Mouse (Mus musculus): ENCODE measurements around the gene Iqschfp. TPM values are rescaled to one million over a fixed set of nuclear protein-coding genes. Genes with fewer than 3 reads are reported as not detected.

Iqschfp gene
- polyA plus RNA-seq, 1 experiment from 2014 or later, result 7.6 TPM

DNA sequence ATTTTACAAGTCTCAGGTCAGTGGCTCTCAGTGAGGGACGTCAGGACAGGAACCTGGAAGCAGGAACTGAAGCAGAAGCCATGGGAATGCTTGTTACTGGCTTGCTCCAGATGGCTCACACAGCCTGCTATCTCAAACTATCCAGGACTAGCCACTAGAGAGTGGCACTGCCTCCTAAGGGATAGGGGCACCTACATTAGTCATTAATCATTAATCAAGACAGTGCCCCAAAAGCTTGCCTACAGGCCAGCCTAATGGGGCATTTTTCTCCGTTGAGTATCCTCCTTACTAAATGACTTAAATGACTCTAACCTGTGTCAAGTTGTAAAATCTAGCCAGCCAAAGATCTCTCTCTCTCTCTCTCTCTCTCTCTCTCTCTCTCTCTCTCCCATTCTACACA lies 486.8 kb downstream of the Iqschfp start:
- H3K36me3 ChIP-seq (ENCODE audit: control insufficient read depth, insufficient read depth, low read length), result no peaks in the 10 kb centered on the region
- no peaks in the 10 kb centered on the region for H3K27me3 ChIP-seq (ENCODE audit: control insufficient read depth, insufficient read depth, low read length)
- no peak overlapping the region for H3K27ac ChIP-seq (replicated peaks; ENCODE audit: low read depth, low read length)
- DNase-seq, result no peak
- 75% methylated on average over 2 of the region's 2 CpGs for WGBS
- ATAC-seq (ENCODE audit: low FRiP score, low TSS enrichment), result no peak
- H3K4me3 ChIP-seq (replicated peaks; ENCODE audit: low read depth, low read length), result no peak overlapping the region
- 0 out of 2 replicates have a peak, but pooled peaks cover 13% of the 10 kb centered on the region for H3K4me1 ChIP-seq (ENCODE audit: control insufficient read depth, insufficient read depth, low read length)
- no peaks in the 10 kb centered on the region for H3K9me3 ChIP-seq (ENCODE audit: control insufficient read depth, low read length)
- H3K4me2 ChIP-seq (ENCODE audit: low read length), result no peak overlapping the region
- no peak overlapping the region for H3K9ac ChIP-seq (replicated peaks; ENCODE audit: low read length)

DNA sequence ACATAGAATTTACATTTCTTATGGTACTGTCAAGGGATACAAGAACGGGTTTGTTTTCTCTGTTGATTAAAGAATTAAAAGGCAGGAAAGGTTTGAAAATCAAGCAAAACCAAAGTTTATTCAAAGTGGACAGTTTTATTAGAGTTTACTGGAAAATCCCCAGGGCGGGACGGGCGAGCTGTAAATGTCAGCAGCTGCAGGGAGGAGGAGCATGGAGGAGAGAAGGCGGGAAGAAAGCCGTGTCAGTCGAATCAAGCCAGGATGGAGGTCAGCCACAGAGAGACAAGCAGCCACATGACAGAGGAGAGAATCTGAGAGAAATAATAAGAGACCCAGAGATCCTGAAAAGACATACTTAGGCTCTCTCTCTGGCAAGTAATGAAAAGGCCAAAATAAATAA lies 487.2 kb downstream of the Iqschfp start:
- Histone ChIP-seq H3K4me2 (ENCODE audit: low read length) (no peak overlapping the region), H3K4me1 (ENCODE audit: control insufficient read depth, insufficient read depth, low read length) (0 out of 2 replicates have a peak, but pooled peaks cover 16% of the 10 kb centered on the region), H3K36me3 (ENCODE audit: control insufficient read depth, insufficient read depth, low read length) (no peaks in the 10 kb centered on the region), H3K27ac (replicated peaks; ENCODE audit: low read depth, low read length) (no peak overlapping the region), H3K27me3 (ENCODE audit: control insufficient read depth, insufficient read depth, low read length) (no peaks in the 10 kb centered on the region), H3K9me3 (ENCODE audit: control insufficient read depth, low read length) (no peaks in the 10 kb centered on the region), H3K9ac (replicated peaks; ENCODE audit: low read length) (no peak overlapping the region), H3K4me3 (replicated peaks; ENCODE audit: low read depth, low read length) (no peak overlapping the region)
- 45% methylated on average over 7 of the region's 7 CpGs for WGBS
- no peak for DNase-seq
- ATAC-seq (ENCODE audit: low FRiP score, low TSS enrichment), result no peak

DNA sequence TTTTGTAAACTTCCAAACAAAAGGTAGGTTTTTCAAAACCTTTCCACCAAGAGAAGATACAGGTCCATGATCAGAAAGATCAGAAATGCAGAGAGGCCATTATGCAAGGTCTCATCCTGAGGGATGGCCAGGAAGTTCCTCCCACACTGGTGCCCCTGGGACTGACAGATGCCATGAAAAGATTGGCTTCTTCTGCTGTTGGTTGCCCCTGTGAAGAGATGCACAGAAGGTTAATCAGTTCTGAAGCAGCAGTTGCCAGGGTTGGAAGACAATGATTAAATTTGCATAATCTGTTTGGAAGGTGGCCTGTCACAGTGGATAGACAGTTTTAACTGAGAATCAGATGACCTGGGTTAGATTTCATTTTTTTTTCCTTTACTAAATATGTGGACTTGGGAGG lies 491.6 kb downstream of the Iqschfp start:
- Histone ChIP-seq H3K4me3 (replicated peaks; ENCODE audit: low read depth, low read length) (no peak overlapping the region), H3K27me3 (ENCODE audit: control insufficient read depth, insufficient read depth, low read length) (no peaks in the 10 kb centered on the region), H3K9me3 (ENCODE audit: control insufficient read depth, low read length) (no peaks in the 10 kb centered on the region), H3K36me3 (ENCODE audit: control insufficient read depth, insufficient read depth, low read length) (no peaks in the 10 kb centered on the region), H3K4me1 (ENCODE audit: control insufficient read depth, insufficient read depth, low read length) (0 out of 2 replicates have a peak, but pooled peaks cover 10% of the 10 kb centered on the region), H3K4me2 (ENCODE audit: low read length) (no peak overlapping the region), H3K9ac (replicated peaks; ENCODE audit: low read length) (no peak overlapping the region), H3K27ac (replicated peaks; ENCODE audit: low read depth, low read length) (no peak overlapping the region)
- no peak for ATAC-seq (ENCODE audit: low FRiP score, low TSS enrichment)
- peak; percentile 39 for DNase-seq

DNA sequence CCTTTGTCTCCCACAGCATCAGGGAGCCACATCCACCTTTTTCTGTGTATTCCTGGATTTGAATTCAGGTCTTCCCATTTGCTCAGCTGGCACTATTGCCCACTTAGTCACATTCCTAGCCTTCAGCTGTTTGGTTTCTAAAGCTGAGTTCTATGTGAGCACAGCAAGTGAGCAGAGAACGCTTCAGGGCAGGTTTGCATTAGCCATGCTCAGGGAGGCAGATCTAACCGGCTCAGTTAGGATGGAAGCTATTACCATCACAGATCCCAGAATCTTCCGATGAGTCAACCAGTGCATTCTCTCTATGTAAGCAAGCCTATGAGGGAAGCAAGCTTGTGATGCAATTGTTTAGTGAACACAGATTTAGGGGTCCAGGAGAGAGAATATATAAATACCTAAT lies 493.5 kb downstream of the Iqschfp start:
- Histone ChIP-seq H3K4me1 (ENCODE audit: control insufficient read depth, insufficient read depth, low read length) (0 out of 2 replicates have a peak, but pooled peaks cover 10% of the 10 kb centered on the region), H3K9me3 (ENCODE audit: control insufficient read depth, low read length) (no peaks in the 10 kb centered on the region), H3K27ac (replicated peaks; ENCODE audit: low read depth, low read length) (no peak overlapping the region), H3K27me3 (ENCODE audit: control insufficient read depth, insufficient read depth, low read length) (no peaks in the 10 kb centered on the region), H3K9ac (replicated peaks; ENCODE audit: low read length) (no peak overlapping the region), H3K4me3 (replicated peaks; ENCODE audit: low read depth, low read length) (no peak overlapping the region), H3K4me2 (ENCODE audit: low read length) (no peak overlapping the region), H3K36me3 (ENCODE audit: control insufficient read depth, insufficient read depth, low read length) (no peaks in the 10 kb centered on the region)
- ATAC-seq (ENCODE audit: low FRiP score, low TSS enrichment) (no peak), DNase-seq (no peak)
- WGBS, result 82% methylated on average over 3 of the region's 3 CpGs

DNA sequence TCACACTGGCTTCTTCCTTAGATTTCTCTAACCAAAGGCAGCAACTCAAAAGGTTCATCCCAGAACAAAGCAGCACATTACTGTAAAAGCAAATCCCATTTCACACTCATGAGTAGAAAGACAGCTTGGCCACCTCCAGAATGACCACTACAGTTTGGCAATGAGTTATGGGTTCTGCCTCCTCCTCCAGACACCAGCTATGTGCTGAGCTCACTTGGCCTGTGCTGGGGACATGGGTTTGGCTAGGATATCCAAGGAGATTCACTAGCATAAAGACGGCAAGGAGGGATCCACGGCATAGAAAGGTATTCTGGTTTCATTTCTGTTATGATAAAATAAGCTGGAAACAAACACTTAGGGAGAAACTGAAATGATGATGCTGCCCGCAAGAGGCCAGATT lies 496.0 kb downstream of the Iqschfp start:
- Histone ChIP-seq H3K9ac (replicated peaks; ENCODE audit: low read length) (no peak overlapping the region), H3K4me2 (ENCODE audit: low read length) (no peak overlapping the region), H3K9me3 (ENCODE audit: control insufficient read depth, low read length) (no peaks in the 10 kb centered on the region), H3K4me3 (replicated peaks; ENCODE audit: low read depth, low read length) (no peak overlapping the region), H3K27ac (replicated peaks; ENCODE audit: low read depth, low read length) (no peak overlapping the region), H3K27me3 (ENCODE audit: control insufficient read depth, insufficient read depth, low read length) (no peaks in the 10 kb centered on the region), H3K4me1 (ENCODE audit: control insufficient read depth, insufficient read depth, low read length) (0 out of 2 replicates have a peak, but pooled peaks cover 10% of the 10 kb centered on the region), H3K36me3 (ENCODE audit: control insufficient read depth, insufficient read depth, low read length) (no peaks in the 10 kb centered on the region)
- WGBS, result 94% methylated on average over 3 of the region's 3 CpGs
- no peak for DNase-seq
- ATAC-seq (ENCODE audit: low FRiP score, low TSS enrichment), result no peak

DNA sequence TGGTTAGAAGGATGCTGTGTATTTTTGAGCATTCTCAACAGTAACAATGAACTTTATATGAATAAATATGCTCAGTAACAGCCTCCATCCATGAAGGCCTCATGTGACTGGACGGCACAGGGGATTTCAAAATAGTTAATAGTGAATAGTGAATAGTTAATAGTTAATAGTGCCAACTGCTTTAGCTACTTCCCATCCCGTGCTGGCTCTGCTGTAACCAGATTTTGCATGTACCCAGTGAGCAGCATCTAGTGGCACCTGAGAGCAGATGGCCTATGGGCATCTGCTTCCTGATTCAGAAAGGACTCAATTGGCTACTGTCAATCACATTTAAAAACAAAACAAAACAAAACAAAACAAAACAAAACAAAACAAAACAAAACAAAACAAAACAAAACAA lies 501.5 kb downstream of the Iqschfp start:
- no peak overlapping the region for H3K9ac ChIP-seq (replicated peaks; ENCODE audit: low read length)
- no peaks in the 10 kb centered on the region for H3K9me3 ChIP-seq (ENCODE audit: control insufficient read depth, low read length)
- H3K4me2 ChIP-seq (ENCODE audit: low read length), result no peak overlapping the region
- no peaks in the 10 kb centered on the region for H3K4me1 ChIP-seq (ENCODE audit: control insufficient read depth, insufficient read depth, low read length)
- WGBS, result 78% methylated on average over 2 of the region's 2 CpGs
- no peaks in the 10 kb centered on the region for H3K27me3 ChIP-seq (ENCODE audit: control insufficient read depth, insufficient read depth, low read length)
- H3K4me3 ChIP-seq (replicated peaks; ENCODE audit: low read depth, low read length), result no peak overlapping the region
- no peaks in the 10 kb centered on the region for H3K36me3 ChIP-seq (ENCODE audit: control insufficient read depth, insufficient read depth, low read length)
- no peak for DNase-seq
- H3K27ac ChIP-seq (replicated peaks; ENCODE audit: low read depth, low read length), result no peak overlapping the region
- ATAC-seq (ENCODE audit: low FRiP score, low TSS enrichment), result no peak

DNA sequence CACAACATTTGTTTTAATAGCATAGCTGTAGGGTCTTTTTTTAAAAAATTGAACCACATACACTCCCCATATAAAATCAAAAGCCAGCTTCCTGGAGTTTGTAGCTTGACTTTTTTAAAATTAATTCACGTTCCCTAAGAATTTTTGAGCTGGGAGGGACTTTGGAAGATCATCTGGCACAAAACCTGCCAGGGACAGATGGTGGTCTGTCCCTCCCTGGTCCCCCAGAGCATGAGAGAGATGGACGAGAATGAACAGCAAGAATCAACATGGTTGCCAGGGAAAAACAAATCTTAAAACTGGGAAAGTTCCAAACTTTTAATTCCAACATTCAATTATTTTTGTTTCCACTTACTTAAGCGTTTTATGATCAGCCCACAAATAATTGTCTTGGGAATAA lies 506.7 kb downstream of the Iqschfp start:
- H3K4me3 ChIP-seq (replicated peaks; ENCODE audit: low read depth, low read length), result no peak overlapping the region
- no peaks in the 10 kb centered on the region for H3K9me3 ChIP-seq (ENCODE audit: control insufficient read depth, low read length)
- no peak for DNase-seq
- H3K36me3 ChIP-seq (ENCODE audit: control insufficient read depth, insufficient read depth, low read length), result no peaks in the 10 kb centered on the region
- H3K4me2 ChIP-seq (ENCODE audit: low read length), result no peak overlapping the region
- peaks cover 6% of the 10 kb centered on the region for H3K4me1 ChIP-seq (ENCODE audit: control insufficient read depth, insufficient read depth, low read length)
- H3K9ac ChIP-seq (replicated peaks; ENCODE audit: low read length), result no peak overlapping the region
- 82% methylated on average over 3 of the region's 3 CpGs for WGBS
- no peak for ATAC-seq (ENCODE audit: low FRiP score, low TSS enrichment)
- H3K27ac ChIP-seq (replicated peaks; ENCODE audit: low read depth, low read length), result no peak overlapping the region
- no peaks in the 10 kb centered on the region for H3K27me3 ChIP-seq (ENCODE audit: control insufficient read depth, insufficient read depth, low read length)

DNA sequence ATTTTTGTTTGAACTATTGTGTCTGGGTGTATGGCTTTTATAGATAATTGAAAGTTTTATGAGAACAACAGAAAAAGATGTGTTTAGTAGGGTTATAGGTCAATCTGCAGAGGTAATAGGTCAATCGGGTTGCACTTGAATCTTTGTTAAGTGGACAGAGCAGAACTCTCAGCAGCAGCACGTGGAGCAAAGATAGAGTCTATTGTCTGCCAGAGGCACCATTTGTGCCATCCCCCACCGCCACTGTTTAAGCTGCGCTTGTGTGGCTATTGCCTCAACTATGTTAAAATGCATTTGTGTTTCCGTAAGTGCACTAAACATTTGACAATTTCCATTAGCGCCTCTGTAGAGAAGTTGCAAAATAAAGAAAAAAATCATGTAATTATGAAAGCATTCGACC lies 508.1 kb downstream of the Iqschfp start:
- H3K4me1 ChIP-seq (ENCODE audit: control insufficient read depth, insufficient read depth, low read length), result peaks cover 12% of the 10 kb centered on the region
- no peak overlapping the region for H3K4me3 ChIP-seq (replicated peaks; ENCODE audit: low read depth, low read length)
- no peaks in the 10 kb centered on the region for H3K27me3 ChIP-seq (ENCODE audit: control insufficient read depth, insufficient read depth, low read length)
- H3K27ac ChIP-seq (replicated peaks; ENCODE audit: low read depth, low read length), result no peak overlapping the region
- no peaks in the 10 kb centered on the region for H3K36me3 ChIP-seq (ENCODE audit: control insufficient read depth, insufficient read depth, low read length)
- no peaks in the 10 kb centered on the region for H3K9me3 ChIP-seq (ENCODE audit: control insufficient read depth, low read length)
- no peak overlapping the region for H3K4me2 ChIP-seq (ENCODE audit: low read length)
- ATAC-seq (ENCODE audit: low FRiP score, low TSS enrichment) (no peak), DNase-seq (no peak)
- H3K9ac ChIP-seq (replicated peaks; ENCODE audit: low read length), result no peak overlapping the region
- 58% methylated on average over 7 of the region's 7 CpGs for WGBS

DNA sequence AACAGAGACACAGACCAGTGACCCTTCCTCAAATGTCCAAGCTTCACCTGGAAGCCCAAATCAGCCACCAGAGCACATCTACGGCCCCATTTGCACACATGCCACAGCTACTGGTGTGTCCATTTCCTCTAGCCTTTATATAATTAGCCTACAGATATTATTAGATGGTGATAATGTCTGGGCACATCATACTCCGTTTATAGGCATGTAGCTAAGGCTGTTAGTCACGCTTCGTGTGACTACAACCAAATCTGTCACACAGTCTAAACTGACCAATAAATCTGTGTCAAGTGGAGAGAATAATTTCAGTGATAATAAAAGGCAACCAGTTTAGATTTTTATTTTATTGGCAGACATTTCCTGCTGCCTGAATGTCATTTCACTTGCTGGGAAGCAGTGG lies 511.3 kb downstream of the Iqschfp start:
- peak overlapping the region; percentile 58 for H3K27ac ChIP-seq (replicated peaks; ENCODE audit: low read depth, low read length)
- no peak for ATAC-seq (ENCODE audit: low FRiP score, low TSS enrichment)

More for the DNA sequence above, 511.3 kb downstream of the Iqschfp start:
- H3K9ac ChIP-seq (replicated peaks; ENCODE audit: low read length), result no peak overlapping the region
- no peak overlapping the region for H3K4me3 ChIP-seq (replicated peaks; ENCODE audit: low read depth, low read length)
- H3K4me1 ChIP-seq (ENCODE audit: control insufficient read depth, insufficient read depth, low read length), result peaks cover 27% of the 10 kb centered on the region
- no peaks in the 10 kb centered on the region for H3K36me3 ChIP-seq (ENCODE audit: control insufficient read depth, insufficient read depth, low read length)
- no peak for DNase-seq
- no peak overlapping the region for H3K4me2 ChIP-seq (ENCODE audit: low read length)
- 54% methylated on average over 4 of the region's 4 CpGs for WGBS
- no peaks in the 10 kb centered on the region for H3K27me3 ChIP-seq (ENCODE audit: control insufficient read depth, insufficient read depth, low read length)
- no peaks in the 10 kb centered on the region for H3K9me3 ChIP-seq (ENCODE audit: control insufficient read depth, low read length)

Data from midbrain, embryonic 14.5 days (tissue).